Mouse (Mus musculus) lung, adult 10 weeks (tissue): ENCODE results near the gene Cypt15. TPM values are rescaled to one million over a fixed set of nuclear protein-coding genes. Genes with fewer than 3 reads are reported as not detected.

Experiments used
- polyA plus RNA-seq: library from polyadenylated mRNA; stranded (reverse); fragments of 350-450 nt; fragmentation: Illumina TruSeq; extraction: RNeasy Lipid Tissue Mini Kit (QIAGEN cat#74804); gene quantifications from one replicate; pipeline ENCODE4 v1.2.3, GENCODE M21; 2014; ENCODE audit warnings: low read depth, low replicate concordance; ENCODE audit not compliant: insufficient read depth

Cypt15 gene
- polyA plus RNA-seq = not detected

DNA sequence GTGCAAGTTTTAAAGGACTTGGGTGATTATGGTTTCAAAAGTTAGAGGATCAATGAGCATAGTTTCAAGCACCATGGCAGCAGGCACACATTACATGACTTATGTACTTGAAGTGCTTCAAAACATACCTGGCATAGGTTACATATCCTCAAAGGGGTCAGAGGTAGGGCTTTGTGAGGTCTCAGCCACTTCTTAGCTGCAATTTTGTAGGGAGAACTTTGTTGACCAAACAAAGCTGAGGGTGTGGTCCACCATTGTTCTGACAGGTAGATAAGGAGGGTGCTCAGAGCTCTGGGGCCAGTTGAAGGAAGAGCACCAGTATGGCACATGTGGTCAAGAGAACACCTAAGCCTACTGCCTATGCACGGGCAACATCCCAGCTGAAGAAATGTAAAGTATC lies at the start of gene Cypt15:
Gene Cypt15, plus strand, starts transcription at position 301 of the 400 bp plus-strand sequence.

